Mouse (Mus musculus) mouse trophoblast stem cell (cell line): ENCODE measurements around the gene Ubxn2a.

ENCODE experiments used
- in situ Hi-C, 2 experiments: fragments of 300-500 bp; cut with MseI, MboI; formaldehyde crosslinking; loops; 2 replicates in 1 of 2; 3 replicates in 1 of 2; pipeline ENCODE4 v1.15.1; 2025

The Ubxn2a gene

GRCm38 (mm10) chr12:4836959-4837358 lies 70.5 kb downstream of the Ubxn2a start:
- in situ Hi-C loops: no loop called here
